Mouse (Mus musculus) kidney, embryonic 16.5 days (tissue): ENCODE results near the gene Xylt1. TPM values are rescaled to one million over a fixed set of nuclear protein-coding genes. Genes with fewer than 3 reads are reported as not detected.

Source experiments
- ATAC-seq: fragments of 200-750 bp; cut with Nextera tagmentation; 2 replicates; pipeline ENCODE4 v1.8.0; 2017; ENCODE audit warnings: moderate TSS enrichment; ENCODE audit not compliant: low FRiP score, low TSS enrichment
- H3K27ac ChIP-seq: fragments of 300-500 bp; sonication (generic); 2 replicates; pipeline ENCODE4 v1.5.1; 2014; ENCODE audit warnings: low read length
- H3K27me3 ChIP-seq: fragments of 300-500 bp; sonication (generic); 2 replicates; pipeline ENCODE4 v1.6.1; 2014; ENCODE audit warnings: low read length, control low read depth, mixed read lengths; ENCODE audit not compliant: insufficient read depth
- H3K36me3 ChIP-seq: fragments of 300-500 bp; sonication (generic); 2 replicates; pipeline ENCODE4 v1.6.1; 2014; ENCODE audit warnings: low read length, control low read depth, mixed read lengths; ENCODE audit not compliant: insufficient read depth
- H3K4me1 ChIP-seq: fragments of 300-500 bp; sonication (generic); 2 replicates; pipeline ENCODE4 v1.6.1; 2014; ENCODE audit warnings: low read length, control low read depth, mixed read lengths; ENCODE audit not compliant: insufficient read depth
- H3K4me2 ChIP-seq: fragments of 300-500 bp; sonication (generic); replicated peaks from 2 replicates; pipeline ENCODE4 v1.6.1; 2014; ENCODE audit warnings: low read depth, low read length
- H3K4me3 ChIP-seq: fragments of 300-500 bp; sonication (generic); 2 replicates; pipeline ENCODE4 v1.5.1; 2014; ENCODE audit warnings: mild to moderate bottlenecking, low read length
- H3K9ac ChIP-seq: fragments of 300-500 bp; sonication (generic); replicated peaks from 2 replicates; pipeline ENCODE4 v1.6.1; 2014; ENCODE audit warnings: low read length
- H3K9me3 ChIP-seq: fragments of 300-500 bp; sonication (generic); 2 replicates; pipeline ENCODE4 v1.6.1; 2016; ENCODE audit warnings: low read length, control low read depth
- WGBS: fragments of 180-500 bp; shearing (Covaris S2); extraction: QIAGEN DNeasy Blood & Tissue Kit; methylation state at CpG from one replicate; pipeline ENCODE4 v1.1.7; 2014; 5-methylcytosine and 5-hydroxymethylcytosine counted together
- polyA plus RNA-seq: library from polyadenylated mRNA; unstranded; fragments of >200 nt; fragmentation: Nextera tagmentation; extraction: Ambion mirVana; gene quantifications from 2 replicates; pipeline ENCODE4 v1.2.1, GENCODE M21; 2015

Xylt1 gene
- polyA plus RNA-seq, 1 experiment from 2014 or later, result 1.6 TPM

GRCm38 (mm10) chr7:117559051-117559450, 178.3 kb downstream of the Xylt1 start:
- Histone ChIP-seq H3K36me3 (no peaks in the 10 kb centered on the region), H3K4me1 (peaks cover 27% of the 10 kb centered on the region), H3K27me3 (no peaks in the 10 kb centered on the region), H3K27ac (no peak overlapping the region), H3K9me3 (no peaks in the 10 kb centered on the region), H3K9ac (no peak overlapping the region), H3K4me2 (no peak overlapping the region), H3K4me3 (no peak overlapping the region)
- ATAC-seq, result no peak
- WGBS, result 51% methylated on average over 3 of the region's 3 CpGs

GRCm38 (mm10) chr7:117563939-117564499, 183.2 kb downstream of the Xylt1 start:
- Histone ChIP-seq H3K9me3 (no peaks in the 10 kb centered on the region), H3K4me2 (no peak overlapping the region), H3K4me1 (no peaks in the 10 kb centered on the region), H3K27ac (no peak overlapping the region), H3K27me3 (no peaks in the 10 kb centered on the region), H3K36me3 (no peaks in the 10 kb centered on the region), H3K9ac (no peak overlapping the region), H3K4me3 (no peak overlapping the region)
- no peak for ATAC-seq
- 88% methylated on average over 9 of the region's 9 CpGs for WGBS

- 86% methylated on average over 4 of the region's 4 CpGs for WGBS
- no peak for ATAC-seq
- no peaks in the 10 kb centered on the region for H3K4me1 ChIP-seq
- no peaks in the 10 kb centered on the region for H3K27me3 ChIP-seq
- H3K36me3 ChIP-seq, result no peaks in the 10 kb centered on the region
- H3K9me3 ChIP-seq, result no peaks in the 10 kb centered on the region
- H3K4me3 ChIP-seq, result no peak overlapping the region
- no peak overlapping the region for H3K4me2 ChIP-seq
- no peak overlapping the region for H3K27ac ChIP-seq
- H3K9ac ChIP-seq, result no peak overlapping the region
Observed at GRCm38 (mm10) chr7:117564627-117565026, 183.8 kb downstream of the Xylt1 start.

- H3K9ac ChIP-seq, result no peak overlapping the region
- no peak overlapping the region for H3K27ac ChIP-seq
- H3K4me3 ChIP-seq, result no peak overlapping the region
- no peaks in the 10 kb centered on the region for H3K36me3 ChIP-seq
- 81% methylated on average over 2 of the region's 2 CpGs for WGBS
- no peak overlapping the region for H3K4me2 ChIP-seq
- no peaks in the 10 kb centered on the region for H3K4me1 ChIP-seq
- ATAC-seq, result no peak
- H3K27me3 ChIP-seq, result no peaks in the 10 kb centered on the region
- H3K9me3 ChIP-seq, result no peaks in the 10 kb centered on the region
Observed at GRCm38 (mm10) chr7:117566115-117566514, 185.3 kb downstream of the Xylt1 start.

- WGBS, result 85% methylated on average over 1 of the region's 1 CpGs
- no peak overlapping the region for H3K4me3 ChIP-seq
- no peak for ATAC-seq
- no peaks in the 10 kb centered on the region for H3K36me3 ChIP-seq
- H3K4me2 ChIP-seq, result no peak overlapping the region
- H3K4me1 ChIP-seq, result no peaks in the 10 kb centered on the region
- no peaks in the 10 kb centered on the region for H3K27me3 ChIP-seq
- no peaks in the 10 kb centered on the region for H3K9me3 ChIP-seq
- H3K27ac ChIP-seq, result no peak overlapping the region
- no peak overlapping the region for H3K9ac ChIP-seq
Observed at GRCm38 (mm10) chr7:117566833-117567232, 186.1 kb downstream of the Xylt1 start.

- Histone ChIP-seq H3K27me3 (no peaks in the 10 kb centered on the region), H3K27ac (no peak overlapping the region), H3K9ac (no peak overlapping the region), H3K36me3 (no peaks in the 10 kb centered on the region), H3K9me3 (no peaks in the 10 kb centered on the region), H3K4me1 (no peaks in the 10 kb centered on the region), H3K4me3 (no peak overlapping the region), H3K4me2 (no peak overlapping the region)
- WGBS, result 79% methylated on average over 5 of the region's 5 CpGs
- ATAC-seq, result no peak
Observed at GRCm38 (mm10) chr7:117567252-117567651, 186.5 kb downstream of the Xylt1 start.

GRCm38 (mm10) chr7:117567653-117568340, 187.0 kb downstream of the Xylt1 start:
- 79% methylated on average over 11 of the region's 11 CpGs for WGBS
- H3K9ac ChIP-seq, result no peak overlapping the region
- no peak for ATAC-seq

GRCm38 (mm10) chr7:117571131-117571530, 190.4 kb downstream of the Xylt1 start:
- H3K4me2 ChIP-seq, result no peak overlapping the region
- H3K27me3 ChIP-seq, result no peaks in the 10 kb centered on the region
- no peaks in the 10 kb centered on the region for H3K4me1 ChIP-seq
- 71% methylated on average over 2 of the region's 2 CpGs for WGBS
- no peak overlapping the region for H3K27ac ChIP-seq
- H3K4me3 ChIP-seq, result no peak overlapping the region
- H3K9ac ChIP-seq, result no peak overlapping the region
- H3K36me3 ChIP-seq, result no peaks in the 10 kb centered on the region
- ATAC-seq, result no peak
- H3K9me3 ChIP-seq, result no peaks in the 10 kb centered on the region

More at GRCm38 (mm10) chr7:117567653-117568340, 187.0 kb downstream of the Xylt1 start:
- Histone ChIP-seq H3K4me2 (no peak overlapping the region), H3K36me3 (no peaks in the 10 kb centered on the region), H3K4me1 (no peaks in the 10 kb centered on the region), H3K4me3 (no peak overlapping the region), H3K9me3 (no peaks in the 10 kb centered on the region), H3K27me3 (no peaks in the 10 kb centered on the region), H3K27ac (no peak overlapping the region)

- Histone ChIP-seq H3K27ac (no peak overlapping the region), H3K36me3 (no peaks in the 10 kb centered on the region), H3K9ac (no peak overlapping the region), H3K4me1 (no peaks in the 10 kb centered on the region), H3K4me3 (no peak overlapping the region), H3K27me3 (no peaks in the 10 kb centered on the region), H3K4me2 (no peak overlapping the region), H3K9me3 (no peaks in the 10 kb centered on the region)
- WGBS, result 55% methylated on average over 5 of the region's 5 CpGs
- ATAC-seq, result no peak
Observed at GRCm38 (mm10) chr7:117571713-117572112, 190.9 kb downstream of the Xylt1 start.

GRCm38 (mm10) chr7:117573170-117573569, 192.4 kb downstream of the Xylt1 start:
- no peaks in the 10 kb centered on the region for H3K9me3 ChIP-seq
- no peak overlapping the region for H3K4me3 ChIP-seq
- no peaks in the 10 kb centered on the region for H3K4me1 ChIP-seq
- 59% methylated on average over 6 of the region's 6 CpGs for WGBS
- no peak overlapping the region for H3K27ac ChIP-seq
- H3K4me2 ChIP-seq, result no peak overlapping the region
- no peak overlapping the region for H3K9ac ChIP-seq
- no peaks in the 10 kb centered on the region for H3K36me3 ChIP-seq
- H3K27me3 ChIP-seq, result no peaks in the 10 kb centered on the region
- no peak for ATAC-seq
